Mouse (Mus musculus) Muller cell, postnatal 12 days (primary cell): ENCODE data around the gene Fkbp14.

Source experiments
- DNase-seq: peaks from one replicate; pipeline ENCODE4 v3.0.0-alpha.2; 2015; ENCODE audit errors: inconsistent ontology term

Gene Fkbp14

GRCm38 (mm10) chr6:54597208-54597607 lies at the start of gene Fkbp14:
TSS of gene Fkbp14 (minus strand) at chr6:54597308.
- no peak for DNase-seq

GRCm38 (mm10) chr6:54643181-54643580 lies 46.1 kb upstream of the Fkbp14 start:
- no peak for DNase-seq

GRCm38 (mm10) chr6:54641953-54642352 lies 44.8 kb upstream of the Fkbp14 start:
- DNase-seq: no peak

GRCm38 (mm10) chr6:54639877-54640276 lies 42.8 kb upstream of the Fkbp14 start:
- no peak for DNase-seq

- DNase-seq: no peak
These were observed 34.4 kb upstream of the Fkbp14 start for GRCm38 (mm10) chr6:54631462-54631861.

GRCm38 (mm10) chr6:54629734-54630133 lies 32.6 kb upstream of the Fkbp14 start:
- no peak for DNase-seq

GRCm38 (mm10) chr6:54628381-54628780 lies 31.3 kb upstream of the Fkbp14 start:
- no peak for DNase-seq

- no peak for DNase-seq
These were observed 23.2 kb upstream of the Fkbp14 start for GRCm38 (mm10) chr6:54620357-54620756.

GRCm38 (mm10) chr6:54619530-54619929 lies 22.4 kb upstream of the Fkbp14 start:
- DNase-seq: no peak

GRCm38 (mm10) chr6:54617363-54617762 lies 20.3 kb upstream of the Fkbp14 start:
- no peak for DNase-seq

- DNase-seq: no peak
These were observed 9.1 kb upstream of the Fkbp14 start for GRCm38 (mm10) chr6:54606241-54606640.

- DNase-seq: no peak
These were observed 7.0 kb upstream of the Fkbp14 start for GRCm38 (mm10) chr6:54604001-54604715.

GRCm38 (mm10) chr6:54602891-54603290 lies 5.8 kb upstream of the Fkbp14 start:
- no peak for DNase-seq

GRCm38 (mm10) chr6:54600681-54601347 lies 3.7 kb upstream of the Fkbp14 start:
- no peak for DNase-seq

GRCm38 (mm10) chr6:54597711-54598110 lies 603 bp upstream of the Fkbp14 start:
- no peak for DNase-seq

GRCm38 (mm10) chr6:54595330-54595878 lies 1.7 kb downstream of the Fkbp14 start:
- DNase-seq: no peak

GRCm38 (mm10) chr6:54594469-54595329 lies 2.4 kb downstream of the Fkbp14 start, which contains the start of gene Plekha8:
TSS of gene Plekha8 (plus strand) at chr6:54595111.
- DNase-seq: peak; percentile 95

GRCm38 (mm10) chr6:54593766-54594468 lies 3.2 kb downstream of the Fkbp14 start:
- DNase-seq: no peak

- peak; percentile 97 for DNase-seq
These were observed 4.1 kb downstream of the Fkbp14 start for GRCm38 (mm10) chr6:54592938-54593535.

- DNase-seq: no peak
These were observed 5.3 kb downstream of the Fkbp14 start for GRCm38 (mm10) chr6:54591778-54592177.

GRCm38 (mm10) chr6:54590691-54591090 lies 6.4 kb downstream of the Fkbp14 start:
- no peak for DNase-seq
